Mouse (Mus musculus): ENCODE measurements around the gene Slc9a1. TPM values are rescaled to one million over a fixed set of nuclear protein-coding genes. Genes with fewer than 3 reads are reported as not detected.

Gene Slc9a1
- total and polyA plus RNA-seq, 2 experiments from 2014 or later = 4.4 to 30.8 TPM

GRCm38 (mm10) chr4:133460796-133461325 is 91.4 kb downstream of the Slc9a1 start:
- H3K36me3 ChIP-seq (replicated peaks; ENCODE audit: control insufficient read depth, insufficient read depth, low read length) = no peaks in the 10 kb centered on the region
- H3K27me3 ChIP-seq (ENCODE audit: control insufficient read depth, insufficient read depth, low read length) = no peaks in the 10 kb centered on the region
- no peak overlapping the region for H3K9ac ChIP-seq (replicated peaks; ENCODE audit: low read depth, low read length)
- no peak for TF ChIP-seq EP300 (IDR thresholded peaks at IDR 0.05; ENCODE audit: low read depth)
- TF ChIP-seq CTCF (IDR thresholded peaks at IDR 0.05; ENCODE audit: low read depth) = no peak
- H3K9me3 ChIP-seq (replicated peaks; ENCODE audit: control insufficient read depth, low read length) = no peaks in the 10 kb centered on the region
- ATAC-seq (ENCODE audit: insufficient read depth, low read depth) = no peak
- H3K4me3 ChIP-seq (ENCODE audit: low read depth, low read length) = no peak overlapping the region
- no peak overlapping the region for H3K27ac ChIP-seq (ENCODE audit: low read depth)
- 61% methylated on average over 5 of the region's 5 CpGs for WGBS
- peaks cover 21% of the 10 kb centered on the region for H3K4me1 ChIP-seq (ENCODE audit: control insufficient read depth, insufficient read depth)
- DNase-seq (ENCODE audit: low spot score) = no peak
- H3K4me2 ChIP-seq (ENCODE audit: low read depth, low read length) = no peak overlapping the region

DNA sequence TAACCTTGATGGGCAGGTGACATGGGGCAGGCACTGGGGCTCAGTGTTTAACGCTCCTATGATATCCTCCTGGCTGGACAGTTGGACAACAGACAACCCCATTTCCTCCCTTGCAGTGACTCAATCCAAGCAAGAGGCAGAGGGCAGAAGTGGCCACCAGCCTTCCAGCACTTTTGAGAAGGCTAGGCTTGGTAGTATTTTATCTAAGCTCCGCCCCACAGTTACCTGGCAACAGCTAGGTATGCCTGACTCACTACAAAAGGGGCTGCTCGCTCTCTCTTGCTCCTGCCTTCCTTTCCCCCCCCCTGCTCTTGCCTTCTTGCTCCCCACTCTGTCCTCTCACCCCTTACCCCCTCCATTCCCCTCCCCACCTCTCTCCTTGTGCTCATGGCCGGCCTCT is 91.9 kb downstream of the Slc9a1 start:
- TF ChIP-seq CTCF (IDR thresholded peaks at IDR 0.05; ENCODE audit: low read depth) (no peak), EP300 (IDR thresholded peaks at IDR 0.05; ENCODE audit: low read depth) (no peak)
- Histone ChIP-seq H3K36me3 (replicated peaks; ENCODE audit: control insufficient read depth, insufficient read depth, low read length) (no peaks in the 10 kb centered on the region), H3K4me1 (ENCODE audit: control insufficient read depth, insufficient read depth) (peaks cover 21% of the 10 kb centered on the region), H3K4me3 (ENCODE audit: low read depth, low read length) (no peak overlapping the region), H3K4me2 (ENCODE audit: low read depth, low read length) (no peak overlapping the region), H3K27ac (ENCODE audit: low read depth) (no peak overlapping the region), H3K9me3 (replicated peaks; ENCODE audit: control insufficient read depth, low read length) (no peaks in the 10 kb centered on the region), H3K9ac (replicated peaks; ENCODE audit: low read depth, low read length) (no peak overlapping the region), H3K27me3 (ENCODE audit: control insufficient read depth, insufficient read depth, low read length) (no peaks in the 10 kb centered on the region)
- 71% methylated on average over 4 of the region's 4 CpGs for WGBS
- no peak for ATAC-seq (ENCODE audit: insufficient read depth, low read depth)
- no peak for DNase-seq (ENCODE audit: low spot score)

DNA sequence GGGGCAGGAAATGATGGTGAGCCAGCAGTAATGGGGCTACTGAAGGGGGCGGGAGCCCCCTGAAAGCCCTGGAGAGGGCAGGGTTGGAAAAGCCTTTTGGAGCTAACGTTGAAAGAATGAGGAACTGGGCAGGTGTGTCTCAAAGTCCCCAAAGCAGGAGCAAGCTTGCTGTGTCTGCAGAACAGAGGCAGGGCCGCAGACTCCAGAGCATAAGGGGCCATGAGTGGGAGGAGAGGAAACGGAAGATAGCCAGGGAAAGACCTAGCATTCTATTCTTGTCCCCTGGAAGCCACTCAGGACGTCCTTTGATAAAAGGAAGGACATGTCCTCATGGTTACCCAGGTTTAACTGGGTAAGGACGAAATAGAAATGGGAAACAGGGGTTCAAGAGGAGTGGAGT is 93.7 kb downstream of the Slc9a1 start:
- ATAC-seq (ENCODE audit: insufficient read depth, low read depth) (peak; percentile 51), DNase-seq (ENCODE audit: low spot score) (peak; percentile 69)
- H3K36me3 ChIP-seq (replicated peaks; ENCODE audit: control insufficient read depth, insufficient read depth, low read length) = no peaks in the 10 kb centered on the region
- WGBS = 17% methylated on average over 6 of the region's 6 CpGs
- no peaks in the 10 kb centered on the region for H3K27me3 ChIP-seq (ENCODE audit: control insufficient read depth, insufficient read depth, low read length)
- no peak overlapping the region for H3K4me3 ChIP-seq (ENCODE audit: low read depth, low read length)
- no peaks in the 10 kb centered on the region for H3K9me3 ChIP-seq (replicated peaks; ENCODE audit: control insufficient read depth, low read length)
- H3K27ac ChIP-seq (ENCODE audit: low read depth) = peak overlapping the region; percentile 84
- H3K4me2 ChIP-seq (ENCODE audit: low read depth, low read length) = no peak overlapping the region
- no peak for TF ChIP-seq EP300 (IDR thresholded peaks at IDR 0.05; ENCODE audit: low read depth)
- no peak for TF ChIP-seq CTCF (IDR thresholded peaks at IDR 0.05; ENCODE audit: low read depth)
- H3K4me1 ChIP-seq (ENCODE audit: control insufficient read depth, insufficient read depth) = peaks cover 24% of the 10 kb centered on the region
- 0 out of 2 replicates have a peak overlapping the region, but pooled peaks have one; percentile 21 for H3K9ac ChIP-seq (replicated peaks; ENCODE audit: low read depth, low read length)

DNA sequence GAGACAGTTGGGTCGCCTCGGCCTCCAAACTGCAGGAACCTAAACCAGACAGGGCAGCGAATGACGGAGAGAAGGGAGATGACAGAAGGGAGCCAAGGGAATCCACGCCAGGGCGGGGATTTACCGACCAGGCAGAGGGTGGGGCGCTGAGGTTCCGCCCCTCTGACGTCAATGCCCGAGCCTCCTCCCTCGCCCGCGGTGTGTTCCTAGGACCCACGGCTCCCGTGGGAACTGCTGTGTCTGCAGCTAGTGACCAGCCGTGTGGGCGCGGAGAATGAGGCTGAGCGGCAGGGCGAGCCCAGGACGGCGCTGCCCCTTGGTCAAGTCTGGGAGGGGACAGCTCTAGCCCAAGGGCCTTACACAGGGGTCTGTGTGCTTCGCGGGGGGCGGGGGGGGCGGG is 98.6 kb downstream of the Slc9a1 start:
- DNase-seq (ENCODE audit: low spot score) (peak; percentile 82), ATAC-seq (ENCODE audit: insufficient read depth, low read depth) (peak; percentile 87)
- Histone ChIP-seq H3K27me3 (ENCODE audit: control insufficient read depth, insufficient read depth, low read length) (no peaks in the 10 kb centered on the region), H3K4me2 (ENCODE audit: low read depth, low read length) (peak overlapping the region; percentile 68), H3K36me3 (replicated peaks; ENCODE audit: control insufficient read depth, insufficient read depth, low read length) (no peaks in the 10 kb centered on the region), H3K27ac (ENCODE audit: low read depth) (no peak overlapping the region), H3K9me3 (replicated peaks; ENCODE audit: control insufficient read depth, low read length) (peaks cover 5% of the 10 kb centered on the region; the same call in 1 of the 2 replicates), H3K4me1 (ENCODE audit: control insufficient read depth, insufficient read depth) (peaks cover 10% of the 10 kb centered on the region), H3K4me3 (ENCODE audit: low read depth, low read length) (peak overlapping the region; percentile 46), H3K9ac (replicated peaks; ENCODE audit: low read depth, low read length) (peak overlapping the region; percentile 41; the same call in 1 of the 2 replicates)
- 1% methylated on average over 27 of the region's 27 CpGs for WGBS
- TF ChIP-seq EP300 (IDR thresholded peaks at IDR 0.05; ENCODE audit: low read depth) = no peak

- no peak overlapping the region for H3K4me3 ChIP-seq (ENCODE audit: low read depth, low read length)
- TF ChIP-seq CTCF (IDR thresholded peaks at IDR 0.05; ENCODE audit: low read depth) = no peak
- TF ChIP-seq EP300 (IDR thresholded peaks at IDR 0.05; ENCODE audit: low read depth) = no peak
- 25% methylated on average over 12 of the region's 12 CpGs for WGBS
- H3K27me3 ChIP-seq (ENCODE audit: control insufficient read depth, insufficient read depth, low read length) = no peaks in the 10 kb centered on the region
- ATAC-seq (ENCODE audit: insufficient read depth, low read depth) (no peak), DNase-seq (ENCODE audit: low spot score) (no peak)
- peak overlapping the region; percentile 34 for H3K4me2 ChIP-seq (ENCODE audit: low read depth, low read length)
- H3K36me3 ChIP-seq (replicated peaks; ENCODE audit: control insufficient read depth, insufficient read depth, low read length) = no peaks in the 10 kb centered on the region
- peaks cover 5% of the 10 kb centered on the region; the same call in 1 of the 2 replicates for H3K9me3 ChIP-seq (replicated peaks; ENCODE audit: control insufficient read depth, low read length)
- H3K4me1 ChIP-seq (ENCODE audit: control insufficient read depth, insufficient read depth) = peaks cover 3% of the 10 kb centered on the region
- H3K9ac ChIP-seq (replicated peaks; ENCODE audit: low read depth, low read length) = no peak overlapping the region
- H3K27ac ChIP-seq (ENCODE audit: low read depth) = no peak overlapping the region
These were observed 99.6 kb downstream of the Slc9a1 start for GRCm38 (mm10) chr4:133469122-133469521.

Data from heart, postnatal 0 days (tissue).